Mouse (Mus musculus): ENCODE results near the gene Mr1. TPM values are rescaled to one million over a fixed set of nuclear protein-coding genes. Genes with fewer than 3 reads are reported as not detected.
"Not testable (repeated sequence)": the region's sequence is repeated elsewhere in the genome, so short reads cannot be mapped to it uniquely, and the experiment has no call there.

The Mr1 gene
- 0.36 and 0.47 TPM in 2 replicates for polyA plus RNA-seq (2016; fragmentation: Nextera tagmentation; extraction: Ambion mirVana)

DNA sequence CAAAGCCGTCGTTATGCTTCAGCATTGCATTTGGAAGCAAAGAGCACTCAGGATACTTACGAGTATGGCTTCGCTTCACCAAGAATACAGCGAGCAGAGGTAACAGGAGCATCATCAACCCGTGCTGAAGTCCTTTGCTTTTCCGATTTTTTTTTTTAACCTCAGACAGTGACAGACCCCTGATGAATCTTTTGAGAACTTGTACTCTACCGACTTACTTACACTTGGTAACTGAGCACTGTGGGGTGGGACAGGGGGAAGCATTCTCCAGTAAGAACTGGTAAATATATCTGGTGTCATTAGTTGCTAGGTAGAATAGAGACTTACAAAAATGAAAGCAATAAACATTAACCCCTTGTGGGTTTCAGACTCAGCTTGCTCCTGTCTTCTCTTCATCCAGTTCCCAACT is at the start of gene Mr1:
Gene Mr1, minus strand, starts transcription at position 243 of the 409 bp plus-strand sequence.
- Histone ChIP-seq H3K27me3 (ENCODE audit: poor library complexity, severe bottlenecking) (no peaks in the 10 kb centered on the region), H3K36me3 (replicated peaks) (no peaks in the 10 kb centered on the region), H3K27ac (no peak within 1 kb of the TSS), H3K4me3 (no peak within 1 kb of the TSS; the same call in 1 of the 2 replicates), H3K4me1 (no peaks in the 10 kb centered on the region), H3K9me3 (peaks cover 3% of the 10 kb centered on the region; the same call in 1 of the 2 replicates)
- 61% methylated on average over 8 of the region's 8 CpGs for WGBS
- DNase-seq (ENCODE audit: extremely low spot score, low spot score): no peak

DNA sequence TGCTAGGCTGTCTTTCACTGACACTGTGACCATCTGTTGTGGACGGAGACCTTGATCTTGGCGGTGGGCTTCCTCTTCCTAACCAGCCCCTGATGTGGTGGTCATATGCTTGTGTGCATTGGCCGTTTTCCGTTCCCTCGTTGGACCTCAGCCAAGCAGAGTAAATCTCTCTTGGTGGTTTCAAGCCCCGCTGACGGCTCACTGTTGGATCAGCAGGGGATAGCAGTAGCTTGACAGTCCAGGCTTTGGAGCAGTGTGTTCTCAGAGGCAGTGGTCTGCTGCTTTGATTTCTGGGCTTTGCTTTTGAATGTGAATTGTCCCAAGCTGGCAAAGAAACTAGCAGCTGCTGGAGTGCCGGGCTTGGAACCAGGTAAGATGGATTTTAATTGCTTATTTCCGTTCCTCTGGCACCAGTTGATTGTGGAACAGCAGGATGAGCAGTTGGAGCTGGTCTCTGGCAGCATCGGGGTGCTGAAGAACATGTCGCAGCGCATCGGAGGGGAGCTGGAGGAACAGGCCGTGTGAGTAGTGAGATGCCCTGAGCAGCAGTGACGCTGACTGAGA is 46.3 kb upstream of the Mr1 start:
- no peaks in the 10 kb centered on the region for H3K9me3 ChIP-seq
- H3K36me3 ChIP-seq (replicated peaks): peaks cover 95% of the 10 kb centered on the region
- 87% methylated on average over 15 of the region's 15 CpGs for WGBS
- H3K4me1 ChIP-seq: no peaks in the 10 kb centered on the region
- no peaks in the 10 kb centered on the region for H3K27me3 ChIP-seq (ENCODE audit: poor library complexity, severe bottlenecking)
- H3K27ac ChIP-seq: no peak overlapping the region; the same call in 1 of the 2 replicates
- DNase-seq (ENCODE audit: extremely low spot score, low spot score): no peak
- no peak overlapping the region for H3K4me3 ChIP-seq

DNA sequence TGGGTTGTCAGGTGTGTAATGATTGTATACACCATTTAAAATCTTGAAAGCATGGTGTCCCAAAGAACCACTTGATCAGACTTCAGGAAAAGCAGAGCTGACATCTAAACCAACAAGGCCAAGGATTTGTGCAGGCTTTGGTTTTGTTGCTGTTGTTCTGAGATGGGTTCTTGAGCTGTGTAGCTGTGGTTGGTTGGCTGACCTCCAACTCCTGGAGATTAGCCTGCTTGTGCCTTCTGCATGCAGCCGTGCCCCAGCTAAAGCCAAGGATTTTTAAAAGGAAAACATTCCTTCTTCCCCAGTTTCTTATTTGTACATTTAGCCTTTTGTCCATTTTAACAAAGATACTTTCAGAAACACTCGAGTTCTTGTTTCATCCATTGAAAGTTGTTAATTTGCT is 45.1 kb upstream of the Mr1 start:
- Histone ChIP-seq H3K27ac (no peak overlapping the region), H3K4me1 (no peaks in the 10 kb centered on the region), H3K27me3 (ENCODE audit: poor library complexity, severe bottlenecking) (no peaks in the 10 kb centered on the region), H3K36me3 (replicated peaks) (peaks cover 93% of the 10 kb centered on the region), H3K4me3 (no peak overlapping the region), H3K9me3 (no peaks in the 10 kb centered on the region)
- no peak for DNase-seq (ENCODE audit: extremely low spot score, low spot score)
- WGBS: 86% methylated on average over 2 of the region's 2 CpGs

DNA sequence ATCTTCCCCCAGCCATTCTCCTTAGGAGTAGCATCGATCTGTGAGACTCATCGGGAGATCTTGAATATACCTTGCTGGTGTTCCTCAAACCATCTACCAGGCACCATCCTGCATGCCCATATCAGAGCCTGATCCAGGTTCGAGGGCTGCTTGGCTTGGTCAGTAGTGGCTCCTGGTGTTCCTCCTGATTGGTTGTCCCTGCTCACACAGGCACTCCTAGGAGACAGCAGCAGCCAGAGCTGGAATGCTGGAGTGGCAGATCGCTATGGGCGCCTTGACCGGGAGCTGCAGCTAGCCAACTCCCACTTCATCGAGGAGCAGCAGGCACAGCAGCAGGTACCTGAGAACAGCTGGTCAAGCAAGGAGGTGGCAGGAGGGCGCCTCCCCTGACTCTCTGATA is 44.6 kb upstream of the Mr1 start:
- H3K36me3 ChIP-seq (replicated peaks): peaks cover 91% of the 10 kb centered on the region

DNA sequence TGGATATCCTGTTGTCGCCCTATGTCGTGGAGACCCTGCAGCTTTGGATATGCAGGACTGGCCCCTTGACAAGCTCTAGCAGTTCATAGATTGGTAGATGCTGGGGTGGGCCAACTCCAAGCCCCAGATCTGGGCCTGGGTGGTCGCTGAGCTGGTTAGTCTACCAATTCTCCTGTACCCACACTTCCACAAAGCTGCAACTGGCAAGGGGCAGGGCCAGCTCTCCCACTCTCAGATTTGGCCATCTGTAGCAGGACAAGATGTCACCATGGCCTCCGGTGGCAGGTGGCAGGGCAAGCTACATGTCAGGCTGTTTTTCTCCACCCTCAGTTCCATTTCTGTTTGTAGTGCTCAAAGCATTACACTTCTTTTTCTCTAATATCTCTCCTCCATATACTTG is 42.0 kb upstream of the Mr1 start:
- Histone ChIP-seq H3K4me1 (no peaks in the 10 kb centered on the region), H3K36me3 (replicated peaks) (peaks cover 77% of the 10 kb centered on the region), H3K27me3 (ENCODE audit: poor library complexity, severe bottlenecking) (no peaks in the 10 kb centered on the region), H3K4me3 (no peak overlapping the region), H3K9me3 (no peaks in the 10 kb centered on the region), H3K27ac (no peak overlapping the region)
- no peak for DNase-seq (ENCODE audit: extremely low spot score, low spot score)
- 90% methylated on average over 4 of the region's 4 CpGs for WGBS

More for the DNA sequence above, 44.6 kb upstream of the Mr1 start:
- Histone ChIP-seq H3K27me3 (ENCODE audit: poor library complexity, severe bottlenecking) (no peaks in the 10 kb centered on the region), H3K9me3 (no peaks in the 10 kb centered on the region), H3K4me3 (no peak overlapping the region), H3K4me1 (no peaks in the 10 kb centered on the region), H3K27ac (no peak overlapping the region)
- 90% methylated on average over 8 of the region's 8 CpGs for WGBS
- DNase-seq (ENCODE audit: extremely low spot score, low spot score): no peak

DNA sequence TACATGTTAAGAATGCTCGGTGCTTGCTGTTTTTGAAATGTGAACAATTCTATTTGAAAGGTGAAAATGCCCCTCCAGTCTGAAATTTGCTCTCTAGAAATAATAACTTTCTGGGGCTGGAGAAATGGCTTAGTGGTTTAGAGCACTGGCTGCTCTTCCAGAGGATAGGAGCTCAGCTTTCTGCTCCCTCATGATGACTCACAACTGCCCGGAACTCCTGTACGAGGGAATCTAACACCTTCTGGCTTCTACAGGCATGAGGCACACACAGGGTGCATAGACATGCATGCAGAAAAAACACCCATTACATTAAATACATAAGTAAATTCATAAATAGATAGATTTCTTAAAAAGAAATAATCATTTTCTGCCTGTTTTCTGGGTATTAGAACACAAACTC is 37.6 kb upstream of the Mr1 start:
- Histone ChIP-seq H3K27ac (no peak overlapping the region), H3K4me1 (no peaks in the 10 kb centered on the region), H3K9me3 (no peaks in the 10 kb centered on the region), H3K36me3 (replicated peaks) (peaks cover 75% of the 10 kb centered on the region), H3K27me3 (ENCODE audit: poor library complexity, severe bottlenecking) (no peaks in the 10 kb centered on the region), H3K4me3 (no peak overlapping the region)
- 90% methylated on average over 3 of the region's 3 CpGs for WGBS
- DNase-seq (ENCODE audit: extremely low spot score, low spot score): no peak

DNA sequence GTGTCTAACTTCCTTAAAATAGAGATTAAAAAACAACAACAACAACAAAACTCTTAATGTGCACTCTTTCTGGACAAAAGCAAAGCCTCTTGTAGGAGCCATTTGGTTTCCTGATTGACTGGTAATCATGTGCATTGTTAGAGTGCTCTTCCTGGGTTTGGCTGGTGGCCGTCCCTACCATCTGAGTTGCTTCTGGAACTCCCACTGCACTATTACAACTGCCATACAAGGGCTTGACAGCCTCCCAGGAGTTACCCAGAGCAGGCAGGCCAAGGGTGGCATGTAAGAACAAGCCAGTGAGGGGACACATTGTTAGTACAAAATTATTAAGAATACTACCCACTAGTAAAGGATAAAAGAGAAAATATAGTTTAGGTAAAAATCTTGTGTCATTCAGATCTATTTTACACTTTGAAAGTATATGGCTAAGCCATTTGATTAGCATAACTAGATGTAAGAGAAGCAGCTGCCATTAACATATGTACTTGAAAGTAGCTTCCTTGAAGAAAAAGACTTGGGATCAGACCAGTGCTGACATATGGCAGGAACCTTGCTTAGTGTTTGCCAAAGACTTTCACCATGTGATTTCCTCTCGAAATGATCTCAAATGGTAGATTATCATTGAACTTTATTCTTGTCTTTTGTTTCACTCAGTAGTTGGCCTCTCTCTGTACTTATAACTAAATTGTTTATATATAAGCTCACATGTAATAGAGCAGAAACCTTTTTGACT is 31.7 kb upstream of the Mr1 start:
- H3K27me3 ChIP-seq (ENCODE audit: poor library complexity, severe bottlenecking): no peaks in the 10 kb centered on the region
- H3K4me3 ChIP-seq: no peak overlapping the region
- no peak for DNase-seq (ENCODE audit: extremely low spot score, low spot score)
- H3K36me3 ChIP-seq (replicated peaks): peaks cover 89% of the 10 kb centered on the region
- H3K9me3 ChIP-seq: no peaks in the 10 kb centered on the region
- no peak overlapping the region for H3K27ac ChIP-seq
- 92% methylated on average over 2 of the region's 2 CpGs for WGBS
- no peaks in the 10 kb centered on the region for H3K4me1 ChIP-seq

DNA sequence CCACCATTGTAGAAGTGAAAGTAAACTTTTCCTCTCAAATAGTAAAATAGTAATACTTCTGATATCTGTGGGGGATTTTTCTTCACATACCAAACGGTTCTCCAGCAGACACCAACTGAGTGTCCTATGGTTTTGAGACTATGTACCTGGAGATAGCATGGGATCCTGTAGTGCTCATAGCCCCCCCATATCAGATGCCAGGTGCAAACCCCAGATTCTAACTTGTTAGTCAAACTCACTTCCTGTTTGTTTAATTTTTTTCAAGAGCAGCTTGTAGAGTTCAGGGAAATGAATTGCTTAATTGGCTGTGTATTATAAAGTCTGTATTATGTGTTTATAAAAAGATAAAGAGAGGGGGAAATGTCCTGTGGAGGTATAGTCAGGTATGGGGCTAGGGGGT is 27.8 kb upstream of the Mr1 start:
- no peak for DNase-seq (ENCODE audit: extremely low spot score, low spot score)
- no peak overlapping the region for H3K4me3 ChIP-seq
- 89% methylated on average over 1 of the region's 1 CpGs for WGBS
- no peak overlapping the region for H3K27ac ChIP-seq
- no peaks in the 10 kb centered on the region for H3K9me3 ChIP-seq
- no peaks in the 10 kb centered on the region for H3K27me3 ChIP-seq (ENCODE audit: poor library complexity, severe bottlenecking)
- H3K36me3 ChIP-seq (replicated peaks): peaks cover 52% of the 10 kb centered on the region
- H3K4me1 ChIP-seq: 0 out of 2 replicates have a peak, but pooled peaks cover 8% of the 10 kb centered on the region

DNA sequence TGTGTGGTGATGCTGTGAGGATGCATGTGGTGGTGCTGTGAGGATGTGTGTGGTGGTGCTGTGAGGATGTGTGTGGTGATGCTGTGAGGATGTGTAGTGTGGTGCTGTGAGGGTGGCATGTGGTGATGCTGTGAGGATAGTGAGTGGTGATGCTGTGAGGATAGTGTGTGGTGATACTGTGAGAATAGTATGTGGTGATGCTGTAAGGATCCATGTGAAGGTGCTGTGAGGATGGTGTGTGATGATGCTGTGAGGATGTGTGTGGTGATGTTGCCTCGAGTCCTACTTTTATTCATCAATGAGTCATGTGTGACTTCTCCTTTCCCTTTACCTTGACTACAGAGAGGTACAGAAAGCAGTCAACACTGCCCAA is 27.0 kb upstream of the Mr1 start:
- not testable (repeated sequence) for DNase-seq (ENCODE audit: extremely low spot score, low spot score); H3K4me1 ChIP-seq; H3K9me3 ChIP-seq; H3K27me3 ChIP-seq (ENCODE audit: poor library complexity, severe bottlenecking); H3K27ac ChIP-seq; H3K4me3 ChIP-seq
- WGBS: 92% methylated on average over 1 of the region's 1 CpGs
- peaks cover 44% of the 10 kb centered on the region for H3K36me3 ChIP-seq (replicated peaks)

DNA sequence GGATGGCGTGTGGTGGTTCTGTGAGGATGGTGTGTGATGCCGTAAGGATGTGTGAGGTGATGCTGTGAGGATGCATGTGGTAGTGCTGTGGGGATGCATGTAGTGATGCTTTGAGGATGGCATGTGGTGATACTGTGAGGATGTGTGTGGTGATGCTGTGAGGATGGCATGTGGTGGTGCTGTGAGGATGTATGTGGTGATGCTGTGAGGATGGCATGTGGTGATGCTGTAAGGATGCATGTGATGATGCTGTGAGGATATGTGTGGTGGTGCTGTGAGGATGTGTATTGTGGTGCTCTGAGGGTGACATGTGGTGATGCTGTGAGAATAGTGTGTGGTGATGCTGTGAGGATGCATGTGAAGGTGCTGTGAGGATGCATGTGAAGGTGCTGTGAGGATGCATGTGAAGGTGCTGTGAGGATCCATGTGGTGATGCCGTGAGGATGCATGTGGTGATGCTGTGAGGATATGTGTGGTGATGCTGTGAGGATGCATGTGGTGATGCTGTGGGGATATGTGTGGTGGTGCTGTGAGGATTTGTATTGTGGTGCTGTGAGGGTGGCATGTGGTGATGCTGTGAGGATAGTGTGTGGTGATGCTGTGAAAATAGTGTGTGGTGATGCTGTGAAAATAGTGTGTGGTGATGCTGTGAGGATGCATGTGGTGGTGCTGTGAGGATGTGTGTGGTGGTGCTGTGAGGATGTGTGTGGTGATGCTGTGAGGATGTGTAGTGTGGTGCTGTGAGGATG is 26.5 kb upstream of the Mr1 start:
- no peak for DNase-seq (ENCODE audit: extremely low spot score, low spot score)
- WGBS: 94% methylated on average over 3 of the region's 3 CpGs
- no peaks in the 10 kb centered on the region for H3K27me3 ChIP-seq (ENCODE audit: poor library complexity, severe bottlenecking)
- no peaks in the 10 kb centered on the region for H3K9me3 ChIP-seq
- H3K4me1 ChIP-seq: 0 out of 2 replicates have a peak, but pooled peaks cover 8% of the 10 kb centered on the region
- no peak overlapping the region for H3K27ac ChIP-seq
- peaks cover 44% of the 10 kb centered on the region for H3K36me3 ChIP-seq (replicated peaks)
- no peak overlapping the region for H3K4me3 ChIP-seq

DNA sequence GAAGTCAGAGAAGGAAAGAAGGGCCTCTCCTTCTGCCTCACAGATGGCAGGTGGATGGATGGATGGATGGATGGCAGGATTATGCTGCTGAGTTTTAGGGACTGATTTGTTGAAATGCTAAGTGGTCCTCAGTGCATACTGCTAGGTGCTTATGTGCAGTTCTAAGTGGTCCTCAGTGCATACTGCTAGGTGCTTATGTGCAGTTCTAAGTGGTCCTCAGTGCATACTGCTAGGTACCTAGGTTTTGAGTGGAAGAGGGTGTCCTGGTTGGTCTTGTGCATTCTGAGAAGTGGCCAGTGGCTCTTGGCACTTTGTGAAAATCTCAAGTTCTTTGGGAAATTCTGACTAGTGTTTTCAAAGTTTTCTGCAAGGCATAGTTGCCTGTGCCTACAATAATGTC is 23.3 kb upstream of the Mr1 start:
- Histone ChIP-seq H3K9me3 (no peaks in the 10 kb centered on the region), H3K4me3 (no peak overlapping the region)
- no peak for DNase-seq (ENCODE audit: extremely low spot score, low spot score)

DNA sequence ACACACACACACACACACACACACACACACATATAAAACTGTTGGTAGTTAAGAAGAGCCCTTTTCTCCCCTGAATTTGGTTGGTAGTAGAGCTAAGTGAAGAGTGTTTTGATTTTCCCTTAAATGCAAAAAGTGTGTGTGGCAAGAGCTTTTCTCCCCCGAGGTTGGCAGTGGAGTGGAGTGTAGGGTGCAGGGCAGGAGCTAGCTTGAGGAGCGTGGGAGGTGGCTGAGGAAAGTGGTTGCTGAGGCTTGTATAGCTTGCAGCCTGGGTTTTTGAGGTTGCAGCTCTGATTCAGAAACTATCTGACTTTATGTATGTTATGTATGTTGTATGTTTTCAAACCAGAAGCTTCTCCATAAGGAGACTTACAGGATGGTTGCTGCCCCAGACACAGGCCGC is 20.8 kb upstream of the Mr1 start:
- Histone ChIP-seq H3K4me3 (no peak overlapping the region), H3K27me3 (ENCODE audit: poor library complexity, severe bottlenecking) (no peaks in the 10 kb centered on the region), H3K9me3 (no peaks in the 10 kb centered on the region), H3K27ac (no peak overlapping the region), H3K36me3 (replicated peaks) (peaks cover 11% of the 10 kb centered on the region; the same call in 1 of the 2 replicates), H3K4me1 (0 out of 2 replicates have a peak, but pooled peaks cover 13% of the 10 kb centered on the region)
- DNase-seq (ENCODE audit: extremely low spot score, low spot score): no peak
- 85% methylated on average over 3 of the region's 3 CpGs for WGBS

More for the DNA sequence above, 23.3 kb upstream of the Mr1 start:
- Histone ChIP-seq H3K27me3 (ENCODE audit: poor library complexity, severe bottlenecking) (no peaks in the 10 kb centered on the region), H3K27ac (no peak overlapping the region), H3K36me3 (replicated peaks) (peaks cover 20% of the 10 kb centered on the region), H3K4me1 (0 out of 2 replicates have a peak, but pooled peaks cover 8% of the 10 kb centered on the region)

DNA sequence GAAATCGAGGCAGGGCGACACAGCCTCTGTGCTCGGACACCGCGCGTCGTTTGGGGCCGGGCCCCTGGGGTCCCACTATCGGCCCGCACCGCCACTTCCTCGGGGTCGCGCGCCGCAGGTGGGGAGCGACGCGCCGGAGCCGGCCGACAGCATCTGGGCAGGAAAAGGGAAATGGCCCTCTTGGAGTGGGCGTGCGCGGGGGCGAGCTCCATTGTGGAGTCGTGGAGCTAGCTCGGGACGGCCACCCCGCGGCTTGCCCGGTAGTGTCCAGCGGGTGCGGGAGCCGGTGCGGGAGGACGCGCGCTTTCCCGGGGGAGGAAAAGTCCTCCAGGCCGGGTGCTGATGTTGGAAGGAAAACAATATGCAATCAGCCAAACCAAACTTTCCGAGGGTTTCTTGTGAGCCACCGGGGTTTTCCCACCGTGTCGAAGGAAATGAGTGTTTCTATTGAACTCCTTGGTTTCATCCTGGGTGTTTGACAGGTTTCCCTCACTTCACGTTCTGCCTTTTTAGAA is 12.4 kb upstream of the Mr1 start:
- Histone ChIP-seq H3K4me3 (peak overlapping the region; percentile 97), H3K27me3 (ENCODE audit: poor library complexity, severe bottlenecking) (no peaks in the 10 kb centered on the region), H3K36me3 (replicated peaks) (no peaks in the 10 kb centered on the region), H3K4me1 (peaks cover 39% of the 10 kb centered on the region), H3K9me3 (no peaks in the 10 kb centered on the region), H3K27ac (peak overlapping the region; percentile 97)
- WGBS: under 1% methylated on average over 46 of the region's 46 CpGs
- no peak for DNase-seq (ENCODE audit: extremely low spot score, low spot score)
